Mouse (Mus musculus) Patski (cell line): ENCODE data around the gene Nos1. TPM values are rescaled to one million over a fixed set of nuclear protein-coding genes. Genes with fewer than 3 reads are reported as not detected.
A peak's percentile ranks its signal among the peaks of the same experiment; 100 is the strongest.
"Not testable (repeated sequence)": the region's sequence is repeated elsewhere in the genome, so short reads cannot be mapped to it uniquely, and the experiment has no call there.

Experiments used
- ATAC-seq: fragments of 100-300 bp; one replicate; pipeline ENCODE4 v1.8.0; 2021
- CTCF ChIA-PET: fragments of 350-600 bp; sonication (Branson Sonifier 250); formaldehyde crosslinking; loops from one replicate; lab custom pipeline; 2022; ENCODE audit warnings: inconsistent platforms; lab: Charles Lee
- POLR2A ChIA-PET: fragments of 350-600 bp; sonication (Branson Sonifier 250); formaldehyde crosslinking; loops from one replicate; lab custom pipeline; 2022; ENCODE audit warnings: antibody characterized with exemption, inconsistent platforms; lab: Charles Lee
- DNase-seq: peaks from one replicate; pipeline ENCODE4 v3.0.0-alpha.2; 2011; ENCODE audit warnings: low read depth, low spot score
- H3K27me3 ChIP-seq: fragments of 371-371 bp; one replicate; pipeline ENCODE4 v1.5.1; 2021
- CTCF ChIP-seq: fragments of 100-300 bp; IDR thresholded peaks from one replicate; pipeline ENCODE4 v1.5.1; 2021
- in situ Hi-C: fragments of 300-500 bp; cut with MboI; formaldehyde crosslinking; loops from 3 replicates; pipeline ENCODE4 v1.11.1; 2018; ENCODE audit warnings: low pct_unique_long_range_greater_than_20kb, mixed read lengths
- polyA plus RNA-seq: library from polyadenylated mRNA; unstranded; gene quantifications from one replicate; pipeline ENCODE4 v1.2.3, GENCODE M21; 2021

The Nos1 gene
- polyA plus RNA-seq, 1 experiment from 2014 or later, result 0.01 TPM

GRCm38 (mm10) chr5:117873807-117874206 is 93.0 kb downstream of the Nos1 start:
- H3K27me3 ChIP-seq, result peaks cover 14% of the 10 kb centered on the region
- no peak for TF ChIP-seq CTCF
- POLR2A ChIA-PET, result no interaction called here
- no peak for ATAC-seq
- CTCF ChIA-PET, result no interaction called here
- in situ Hi-C loops, result no loop called here
- DNase-seq, result no peak

- no peak for TF ChIP-seq CTCF
- DNase-seq, result no peak
- H3K27me3 ChIP-seq, result peaks cover 14% of the 10 kb centered on the region
- POLR2A ChIA-PET, result no interaction called here
- in situ Hi-C loops, result no loop called here
- ATAC-seq, result no peak
- CTCF ChIA-PET, result no interaction called here
Observed at GRCm38 (mm10) chr5:117874236-117874635, 93.4 kb downstream of the Nos1 start.

- ChIA-PET CTCF (no interaction called here), POLR2A (no interaction called here)
- in situ Hi-C loops, result no loop called here
- no peak for ATAC-seq
- no peak for TF ChIP-seq CTCF
- H3K27me3 ChIP-seq, result no peaks in the 10 kb centered on the region
- DNase-seq, result no peak
Observed at GRCm38 (mm10) chr5:117879136-117879535, 98.3 kb downstream of the Nos1 start.

- no peaks in the 10 kb centered on the region for H3K27me3 ChIP-seq
- in situ Hi-C loops, result no loop called here
- ChIA-PET CTCF (no interaction called here), POLR2A (no interaction called here)
- ATAC-seq (no peak), DNase-seq (no peak)
- no peak for TF ChIP-seq CTCF
Observed at GRCm38 (mm10) chr5:117880916-117881555, 100.2 kb downstream of the Nos1 start.

GRCm38 (mm10) chr5:117882411-117882810 is 101.6 kb downstream of the Nos1 start:
- CTCF ChIA-PET, in situ Hi-C loops, POLR2A ChIA-PET, H3K27me3 ChIP-seq, ATAC-seq, DNase-seq: not testable (repeated sequence)

- POLR2A ChIA-PET, result no interaction called here
- DNase-seq, result no peak
- in situ Hi-C loops, result no loop called here
Observed at GRCm38 (mm10) chr5:117884991-117885390, 104.2 kb downstream of the Nos1 start.

GRCm38 (mm10) chr5:117888126-117888525 is 107.3 kb downstream of the Nos1 start:
- no peak for ATAC-seq
- no peak for TF ChIP-seq CTCF
- POLR2A ChIA-PET, result no interaction called here
- CTCF ChIA-PET, result no interaction called here
- in situ Hi-C loops, result no loop called here
- H3K27me3 ChIP-seq, result peaks cover 5% of the 10 kb centered on the region
- no peak for DNase-seq

More at GRCm38 (mm10) chr5:117884991-117885390, 104.2 kb downstream of the Nos1 start:
- H3K27me3 ChIP-seq, result peaks cover 5% of the 10 kb centered on the region
- ATAC-seq, result peak; percentile 17
- CTCF ChIA-PET, result no interaction called here
- TF ChIP-seq CTCF, result no peak

- POLR2A ChIA-PET, result no interaction called here
- CTCF ChIA-PET, result no interaction called here
- ATAC-seq (no peak), DNase-seq (no peak)
- TF ChIP-seq CTCF, result no peak
- H3K27me3 ChIP-seq, result peaks cover 5% of the 10 kb centered on the region
- in situ Hi-C loops, result no loop called here
Observed at GRCm38 (mm10) chr5:117888946-117889345, 108.1 kb downstream of the Nos1 start.

GRCm38 (mm10) chr5:117889571-117889970 is 108.7 kb downstream of the Nos1 start:
- no peak for ATAC-seq
- ChIA-PET CTCF (no interaction called here), POLR2A (interaction anchor here (0.7 kb wide), 1 partner anchor 1509 kb away, joined by 4 read pairs; no protein-coding TSS in a partner anchor)
- TF ChIP-seq CTCF, result no peak
- in situ Hi-C loops, result no loop called here
- peaks cover 5% of the 10 kb centered on the region for H3K27me3 ChIP-seq
- no peak for DNase-seq

GRCm38 (mm10) chr5:117890871-117891270 is 110.0 kb downstream of the Nos1 start:
- no peak for TF ChIP-seq CTCF
- H3K27me3 ChIP-seq, result peaks cover 5% of the 10 kb centered on the region
- ATAC-seq, result no peak
- ChIA-PET POLR2A (no interaction called here), CTCF (no interaction called here)
- in situ Hi-C loops, result no loop called here
- DNase-seq, result no peak

- in situ Hi-C loops, result no loop called here
- no peak for DNase-seq
- no peak for ATAC-seq
- TF ChIP-seq CTCF, result no peak
- ChIA-PET CTCF (no interaction called here), POLR2A (no interaction called here)
- H3K27me3 ChIP-seq, result peaks cover 5% of the 10 kb centered on the region
Observed at GRCm38 (mm10) chr5:117891545-117891944, 110.7 kb downstream of the Nos1 start.

- POLR2A ChIA-PET, result no interaction called here
- no peak for TF ChIP-seq CTCF
- DNase-seq (no peak), ATAC-seq (no peak)
- peaks cover 5% of the 10 kb centered on the region for H3K27me3 ChIP-seq
- in situ Hi-C loops, result no loop called here
- CTCF ChIA-PET, result no interaction called here
Observed at GRCm38 (mm10) chr5:117894050-117894449, 113.2 kb downstream of the Nos1 start.
